Mouse (Mus musculus) thymus, adult 2 months (tissue): ENCODE data around the gene Map1b. TPM values are rescaled to one million over a fixed set of nuclear protein-coding genes. Genes with fewer than 3 reads are reported as not detected.

ENCODE experiments used
- DNase-seq: peaks from one replicate; pipeline ENCODE4 v3.0.0; 2021
- H3K27ac ChIP-seq: fragments of 200-500 bp; 2 replicates; pipeline ENCODE4 v1.5.1; 2012; ENCODE audit warnings: low read length, control low read depth; ENCODE audit not compliant: control insufficient read depth, insufficient read depth
- H3K27me3 ChIP-seq: fragments of 200-500 bp; 2 replicates; pipeline ENCODE4 v1.6.1; 2012; ENCODE audit warnings: mild to moderate bottlenecking, low read length, moderate library complexity, mixed read lengths; ENCODE audit not compliant: control insufficient read depth, insufficient read depth
- H3K36me3 ChIP-seq: fragments of 200-500 bp; 2 replicates; pipeline ENCODE4 v1.6.1; 2012; ENCODE audit warnings: mild to moderate bottlenecking, low read length, moderate library complexity; ENCODE audit not compliant: control insufficient read depth, insufficient read depth
- H3K4me1 ChIP-seq: fragments of 200-500 bp; replicated peaks from 2 replicates; pipeline ENCODE4 v1.6.1; 2012; ENCODE audit warnings: low read length; ENCODE audit not compliant: control insufficient read depth, insufficient read depth
- H3K4me3 ChIP-seq: fragments of 200-500 bp; 2 replicates; pipeline ENCODE4 v1.5.1; 2012; ENCODE audit warnings: mild to moderate bottlenecking, low read length, control low read depth, moderate library complexity; ENCODE audit not compliant: control insufficient read depth, insufficient read depth
- CTCF ChIP-seq: fragments of 200-500 bp; IDR thresholded peaks from 2 replicates; pipeline ENCODE4 v1.5.1; 2012; ENCODE audit warnings: mild to moderate bottlenecking, control low read depth, low read length, moderate library complexity, borderline replicate concordance; ENCODE audit not compliant: control insufficient read depth, poor library complexity, insufficient read depth; ENCODE audit errors: extremely low read depth
- POLR2A ChIP-seq: fragments of 200-500 bp; IDR thresholded peaks from 2 replicates; pipeline ENCODE4 v1.6.1; 2012; ENCODE audit warnings: mild to moderate bottlenecking, low read length, control low read depth, moderate library complexity; ENCODE audit not compliant: control insufficient read depth, poor library complexity, insufficient read depth; ENCODE audit errors: extremely low read depth
- WGBS: fragments of 180-500 bp; shearing (Covaris S2); methylation state at CpG from one replicate; pipeline ENCODE4 v1.1.7; 2018; 5-methylcytosine and 5-hydroxymethylcytosine counted together
- polyA plus RNA-seq: library from polyadenylated mRNA; depleted of rRNA; stranded (reverse); fragments of >200 nt; gene quantifications from 2 replicates; pipeline ENCODE4 v1.2.3, GENCODE M21; 2012

Gene Map1b
- polyA plus RNA-seq, 1 experiment = 0.92 TPM

DNA sequence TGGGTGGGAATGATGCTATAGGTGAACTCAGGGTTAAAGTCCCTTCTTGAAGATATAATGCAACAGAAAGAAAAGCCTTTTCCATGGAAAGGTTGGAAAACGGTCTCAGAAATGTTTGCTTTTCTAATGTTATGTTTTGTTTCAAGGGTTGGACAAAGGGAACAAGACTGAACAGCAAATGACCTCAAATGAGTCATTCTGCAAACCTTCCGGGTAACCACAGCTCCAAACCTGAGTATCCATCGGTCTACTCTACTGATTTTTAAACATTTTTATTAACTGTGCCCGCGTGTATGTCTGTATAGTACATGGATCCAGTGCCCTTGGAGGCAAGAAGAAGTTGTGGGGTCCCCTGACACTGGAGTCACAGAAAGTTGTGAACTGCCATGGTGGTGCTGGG, 77.0 kb downstream of the Map1b start:
- no peak overlapping the region for H3K27ac ChIP-seq
- 94% methylated on average over 5 of the region's 5 CpGs for WGBS
- no peak overlapping the region for H3K4me3 ChIP-seq
- no peaks in the 10 kb centered on the region for H3K27me3 ChIP-seq
- no peaks in the 10 kb centered on the region for H3K36me3 ChIP-seq
- H3K4me1 ChIP-seq = no peaks in the 10 kb centered on the region
- TF ChIP-seq CTCF (no peak), POLR2A (no peak)
- no peak for DNase-seq

DNA sequence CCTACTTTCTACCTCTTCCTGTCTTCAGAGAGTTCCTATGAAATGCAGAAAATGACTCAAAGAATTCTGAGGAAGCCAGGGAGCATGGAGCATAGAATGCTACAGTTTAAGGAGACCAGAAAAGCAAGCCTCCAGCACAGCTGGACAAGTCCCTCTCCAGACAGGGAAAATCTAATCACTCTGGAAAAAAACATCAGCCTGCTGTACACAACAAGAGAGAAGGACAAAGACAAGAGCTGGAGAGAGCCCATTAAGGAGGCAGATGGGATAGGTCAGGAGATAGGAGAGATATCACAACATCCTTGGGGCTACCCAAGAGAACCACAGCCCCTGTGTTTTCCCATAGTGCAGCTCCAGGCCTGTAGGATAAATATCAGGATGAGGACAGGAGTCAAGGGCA, 79.3 kb downstream of the Map1b start:
- H3K27me3 ChIP-seq = no peaks in the 10 kb centered on the region
- H3K27ac ChIP-seq = no peak overlapping the region
- H3K36me3 ChIP-seq = no peaks in the 10 kb centered on the region
- DNase-seq = no peak
- H3K4me3 ChIP-seq = no peak overlapping the region
- no peaks in the 10 kb centered on the region for H3K4me1 ChIP-seq
- TF ChIP-seq CTCF = no peak
- no peak for TF ChIP-seq POLR2A

DNA sequence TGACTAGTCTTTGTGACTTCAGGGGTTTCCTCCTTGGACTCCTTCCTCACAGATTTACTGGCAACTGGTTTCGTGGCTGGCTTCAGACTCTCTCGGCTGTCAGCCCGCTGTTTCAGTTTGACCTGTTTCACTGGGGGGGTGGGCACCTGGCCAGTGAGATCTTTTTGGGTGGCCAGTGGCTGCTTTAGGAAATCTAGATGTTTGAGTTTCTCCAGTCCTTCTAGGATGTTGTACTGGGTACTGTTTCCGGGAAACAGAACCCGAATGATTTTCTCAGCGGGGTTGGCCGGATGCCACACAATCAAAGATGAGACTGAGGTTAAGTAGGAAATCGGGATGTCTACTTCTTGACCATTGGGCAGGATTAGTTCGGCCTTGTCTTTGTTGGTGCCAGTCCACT, 81.8 kb downstream of the Map1b start:
- Histone ChIP-seq H3K4me3 (no peak overlapping the region), H3K36me3 (no peaks in the 10 kb centered on the region), H3K27ac (no peak overlapping the region), H3K4me1 (no peaks in the 10 kb centered on the region), H3K27me3 (no peaks in the 10 kb centered on the region)
- DNase-seq = no peak
- TF ChIP-seq CTCF (no peak), POLR2A (no peak)
- WGBS = 91% methylated on average over 9 of the region's 9 CpGs

DNA sequence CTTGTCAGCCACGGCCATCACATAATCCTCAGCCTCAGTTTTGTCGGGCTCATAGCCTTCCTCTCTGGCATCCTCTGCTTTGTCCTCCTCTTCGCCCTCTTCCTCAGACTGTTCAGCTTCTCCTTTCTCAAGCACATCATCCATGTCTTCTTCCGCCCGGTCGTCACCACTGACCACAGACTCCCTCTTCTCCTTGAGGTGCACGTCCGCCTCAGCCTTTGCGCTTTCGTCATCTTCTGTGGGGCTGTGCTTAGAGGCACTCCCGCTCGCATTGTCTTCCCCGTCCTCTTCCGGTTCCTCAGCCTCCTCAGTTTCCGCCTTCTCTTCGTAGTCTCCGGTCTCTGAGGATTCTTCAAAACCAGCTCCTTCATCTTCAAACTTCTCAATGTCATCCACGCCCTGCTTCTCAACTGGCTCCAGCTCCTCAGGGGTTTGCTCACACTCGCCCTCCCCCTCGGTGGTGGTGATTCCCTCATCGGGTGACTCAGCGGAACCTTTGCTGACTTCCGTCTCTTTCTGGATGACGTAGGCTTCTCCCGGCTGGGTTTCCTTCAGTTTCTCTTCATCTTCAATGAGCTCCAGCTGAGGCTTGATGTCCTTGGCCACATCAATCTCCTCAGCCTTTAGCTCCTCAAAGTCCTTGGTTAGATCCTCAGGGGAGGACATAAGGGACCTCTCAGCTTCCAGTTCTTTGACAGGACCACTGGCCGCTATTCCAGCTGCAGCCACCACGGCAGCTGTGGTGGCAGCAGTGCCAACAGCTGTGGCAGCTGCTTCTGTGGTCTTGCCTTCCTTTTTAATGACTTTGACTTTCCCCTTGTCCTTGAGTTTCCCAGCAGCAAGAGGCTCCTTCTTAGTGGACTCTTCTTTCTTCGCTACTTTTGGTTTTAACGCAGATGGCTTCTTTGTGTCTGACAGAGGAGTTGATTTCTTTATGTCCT, 83.0 kb downstream of the Map1b start:
- 82% methylated on average over 29 of the region's 29 CpGs for WGBS
- no peak overlapping the region for H3K27ac ChIP-seq
- H3K4me3 ChIP-seq = peak overlapping the region; percentile 39
- H3K27me3 ChIP-seq = no peaks in the 10 kb centered on the region
- no peaks in the 10 kb centered on the region for H3K4me1 ChIP-seq
- H3K36me3 ChIP-seq = no peaks in the 10 kb centered on the region
- TF ChIP-seq CTCF (no peak), POLR2A (no peak)
- no peak for DNase-seq

DNA sequence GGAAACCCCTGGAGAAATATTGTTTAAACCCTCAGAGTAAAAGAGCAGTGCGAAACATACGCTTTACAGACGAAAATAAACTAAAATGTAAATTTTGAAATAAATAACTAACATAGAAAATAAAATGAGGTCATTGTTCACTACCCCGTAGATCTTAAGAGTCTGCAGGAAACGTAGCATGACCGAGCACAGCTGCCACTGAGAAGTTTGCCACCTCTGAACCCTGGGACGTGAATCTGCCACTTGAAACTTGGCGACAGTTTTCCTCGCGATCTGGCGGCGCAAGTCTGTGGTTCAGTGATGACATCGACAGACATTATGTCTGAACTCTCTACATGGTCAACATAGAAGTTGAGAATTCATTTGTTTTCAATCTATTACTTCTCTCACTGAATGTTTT, 92.8 kb downstream of the Map1b start:
- TF ChIP-seq POLR2A = no peak
- TF ChIP-seq CTCF = no peak
- H3K4me3 ChIP-seq = no peak overlapping the region
- DNase-seq = no peak
- H3K4me1 ChIP-seq = no peaks in the 10 kb centered on the region
- H3K36me3 ChIP-seq = no peaks in the 10 kb centered on the region
- no peaks in the 10 kb centered on the region for H3K27me3 ChIP-seq
- WGBS = 83% methylated on average over 13 of the region's 13 CpGs
- H3K27ac ChIP-seq = no peak overlapping the region

DNA sequence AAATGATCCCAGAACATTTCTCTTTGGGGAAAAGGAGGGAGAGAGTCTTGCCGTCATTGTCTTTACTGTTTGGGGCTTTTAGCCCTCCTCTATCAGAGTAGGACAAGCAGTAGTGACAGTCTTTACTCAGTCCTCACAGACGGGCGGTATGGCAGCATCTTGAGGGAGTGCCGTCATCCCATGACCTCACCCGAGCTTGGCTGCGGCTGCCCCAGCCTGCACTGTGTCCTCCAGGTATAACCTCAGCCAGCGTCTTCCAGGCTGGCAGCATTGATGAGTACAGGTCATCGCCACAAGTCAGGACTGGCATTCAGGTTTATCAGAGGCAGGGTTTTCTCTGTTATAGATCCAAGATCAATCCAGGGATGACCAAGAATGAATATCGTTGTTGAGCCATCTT, 99.7 kb downstream of the Map1b start:
- DNase-seq = no peak
- Histone ChIP-seq H3K27ac (no peak overlapping the region), H3K4me1 (peaks cover 19% of the 10 kb centered on the region), H3K4me3 (no peak overlapping the region), H3K36me3 (no peaks in the 10 kb centered on the region), H3K27me3 (no peaks in the 10 kb centered on the region)
- 94% methylated on average over 9 of the region's 9 CpGs for WGBS
- TF ChIP-seq CTCF (no peak), POLR2A (no peak)

DNA sequence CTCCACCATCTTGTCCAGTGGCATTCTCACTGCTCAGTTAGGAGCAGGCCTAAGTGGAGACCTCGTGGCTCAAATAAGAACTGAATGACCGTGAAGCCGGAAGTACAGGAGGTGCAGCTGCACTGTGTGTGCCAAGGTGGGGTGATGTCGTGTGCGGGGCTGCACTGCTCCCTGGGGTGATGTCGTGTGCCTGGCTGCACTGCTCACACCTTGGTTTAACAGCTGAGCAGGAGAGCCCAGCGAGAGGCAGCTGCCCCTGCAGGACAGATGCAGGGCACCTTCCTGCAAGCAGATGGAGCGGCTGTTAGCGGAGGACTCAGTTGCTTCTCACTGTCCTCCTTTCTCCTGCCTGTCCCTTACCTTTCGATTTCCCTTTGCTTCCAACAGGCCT, 102.0 kb downstream of the Map1b start:
- Histone ChIP-seq H3K4me3 (no peak overlapping the region), H3K27me3 (no peaks in the 10 kb centered on the region), H3K4me1 (peaks cover 33% of the 10 kb centered on the region), H3K27ac (no peak overlapping the region), H3K36me3 (no peaks in the 10 kb centered on the region)
- no peak for DNase-seq
- TF ChIP-seq CTCF (no peak), POLR2A (no peak)
- 93% methylated on average over 10 of the region's 10 CpGs for WGBS
